Mouse (Mus musculus) adrenal gland, adult 8-10 months (tissue): ENCODE data around the gene Erc2. TPM values are rescaled to one million over a fixed set of nuclear protein-coding genes. Genes with fewer than 3 reads are reported as not detected.
A peak's percentile ranks its signal among the peaks of the same experiment; 100 is the strongest.

ENCODE experiments used
- DNase-seq: peaks from one replicate; pipeline ENCODE4 v3.0.0; 2022
- total RNA-seq, 4 experiments: library from RNA; stranded (reverse); gene quantifications; 2 replicates each; pipeline ENCODE4 v1.2.4; 2022

The Erc2 gene
- total RNA-seq, 4 experiments from 2014 or later = 6.6 to 15.9 (median 11.0) TPM

- DNase-seq = no peak
Observed at GRCm38 (mm10) chr14:28470212-28470611, 848.0 kb downstream of the Erc2 start.

DNA sequence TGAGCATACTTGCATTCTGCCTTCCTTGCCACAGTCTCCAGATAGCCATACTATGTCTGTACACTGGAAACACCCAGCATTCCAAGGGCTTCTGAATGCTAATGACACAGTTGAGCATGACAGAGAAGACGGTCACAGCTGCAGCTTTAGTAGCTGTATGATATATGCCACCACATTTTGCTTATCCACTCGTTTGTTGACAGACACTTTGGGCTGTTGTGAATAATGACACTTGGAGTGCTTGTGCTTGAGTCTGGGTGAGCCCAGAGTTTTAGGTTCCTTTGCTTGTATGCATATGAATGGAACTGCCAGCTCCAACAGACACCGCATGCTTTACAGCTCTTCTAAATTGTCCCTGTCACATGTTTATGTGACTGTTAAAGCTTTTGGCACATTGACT is 852.8 kb downstream of the Erc2 start:
- DNase-seq = no peak

GRCm38 (mm10) chr14:28475421-28475820 is 853.2 kb downstream of the Erc2 start:
- no peak for DNase-seq

GRCm38 (mm10) chr14:28476746-28477145 is 854.5 kb downstream of the Erc2 start:
- DNase-seq = no peak

- peak; percentile 36 for DNase-seq
Observed at GRCm38 (mm10) chr14:28480866-28481265, 858.6 kb downstream of the Erc2 start.

GRCm38 (mm10) chr14:28493806-28494205 is 871.6 kb downstream of the Erc2 start:
- DNase-seq = no peak

GRCm38 (mm10) chr14:28494273-28494672 is 872.0 kb downstream of the Erc2 start:
- DNase-seq = no peak

GRCm38 (mm10) chr14:28501216-28501878 is 879.1 kb downstream of the Erc2 start:
- DNase-seq = no peak

DNA sequence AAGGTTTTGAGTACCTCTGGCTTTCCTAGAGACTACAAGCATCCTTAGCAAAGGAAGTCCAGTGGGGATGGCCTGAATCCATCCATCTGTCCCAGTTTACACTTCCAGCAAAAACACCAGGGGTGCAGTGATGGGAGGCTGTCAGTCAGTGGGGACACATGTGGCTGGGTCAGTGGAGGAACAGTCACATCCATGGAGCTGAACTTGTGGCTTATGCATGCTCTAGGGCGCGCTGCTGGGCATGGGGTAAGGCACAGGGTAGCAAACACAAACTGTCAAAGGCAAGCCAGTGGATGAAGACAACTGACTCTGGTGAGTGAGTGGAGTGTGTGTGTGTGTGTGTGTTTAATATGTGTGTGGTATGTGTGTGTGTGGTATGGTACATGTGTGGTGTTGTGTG is 881.0 kb downstream of the Erc2 start:
- DNase-seq = no peak

DNA sequence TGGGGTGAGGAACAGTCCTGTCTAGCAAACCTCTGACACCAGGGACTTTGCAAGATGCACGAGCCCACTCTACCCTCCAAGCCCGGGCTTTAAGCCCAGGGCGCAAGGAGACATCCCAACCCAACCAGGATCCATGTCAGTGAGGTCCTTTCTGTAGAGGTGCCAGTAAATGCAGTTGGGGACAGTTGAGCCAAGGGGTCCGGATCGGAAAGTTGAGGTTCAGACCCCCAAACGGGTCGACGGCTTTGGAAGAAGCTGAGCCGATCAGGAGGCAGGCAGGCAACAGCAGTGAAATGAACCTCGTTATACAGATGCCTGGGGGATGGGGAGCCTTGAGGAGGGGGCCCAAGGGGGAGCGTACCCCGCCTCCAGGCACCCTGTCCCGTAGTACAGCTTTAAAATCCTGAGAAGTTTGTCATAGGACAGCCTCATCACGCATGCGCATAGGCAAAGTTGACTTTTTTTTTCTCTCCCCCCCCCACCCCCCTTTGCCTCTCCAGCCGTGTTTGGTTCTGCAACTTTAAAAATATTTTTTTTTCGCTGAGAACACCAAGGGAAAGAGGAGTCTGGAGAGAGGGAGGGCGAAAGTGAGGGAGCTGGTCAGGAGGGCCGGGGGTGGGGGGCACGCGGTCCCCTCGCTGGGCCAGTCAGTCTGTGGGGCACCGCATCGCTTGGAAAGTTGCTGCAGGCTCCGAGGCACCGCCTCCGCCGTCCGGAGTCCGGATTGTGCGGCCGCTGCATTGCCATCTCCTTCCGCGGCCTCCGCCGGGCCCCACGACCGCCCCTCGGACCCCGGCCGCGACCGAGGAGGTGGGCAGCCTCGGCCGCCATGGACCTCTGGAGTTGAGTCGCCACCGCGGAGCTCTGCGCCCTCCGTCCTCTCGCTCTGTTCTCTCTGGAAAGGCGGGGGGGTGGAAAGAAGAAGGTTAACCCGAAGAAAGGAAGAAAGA is 882.1 kb downstream of the Erc2 start, which contains the start of gene Wnt5a:
TSS of gene Wnt5a (plus strand) at position 650 of the 950 bp plus-strand sequence.
- DNase-seq = no peak

DNA sequence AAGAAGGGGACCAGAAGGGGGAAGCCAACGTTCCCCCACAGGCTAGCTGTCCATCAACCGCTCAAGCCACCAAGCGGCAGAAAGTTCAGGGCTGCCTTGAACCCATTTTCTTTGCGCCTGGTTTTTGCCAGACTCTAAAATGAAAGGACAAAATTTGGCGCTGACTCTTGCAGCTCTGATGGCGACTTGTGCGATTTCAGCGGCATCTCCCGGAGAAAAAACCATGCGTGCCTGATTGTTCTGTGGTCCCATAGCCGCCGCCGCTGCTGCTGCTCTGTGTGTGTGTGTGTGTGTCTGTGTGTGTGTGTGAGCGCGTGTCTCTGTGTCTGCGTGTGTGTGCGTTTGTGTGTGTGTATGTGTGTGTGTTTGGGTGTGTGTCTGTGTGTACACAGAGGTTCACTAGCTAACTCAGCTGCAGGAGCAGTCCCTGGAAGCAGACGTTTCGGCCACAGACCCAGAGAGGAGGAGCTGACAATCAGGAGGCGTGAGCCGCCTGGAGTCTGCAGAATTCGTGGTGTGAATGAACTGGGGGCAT is 882.9 kb downstream of the Erc2 start:
- no peak for DNase-seq

- DNase-seq = no peak
Observed at GRCm38 (mm10) chr14:28505586-28506375, 883.6 kb downstream of the Erc2 start.

DNA sequence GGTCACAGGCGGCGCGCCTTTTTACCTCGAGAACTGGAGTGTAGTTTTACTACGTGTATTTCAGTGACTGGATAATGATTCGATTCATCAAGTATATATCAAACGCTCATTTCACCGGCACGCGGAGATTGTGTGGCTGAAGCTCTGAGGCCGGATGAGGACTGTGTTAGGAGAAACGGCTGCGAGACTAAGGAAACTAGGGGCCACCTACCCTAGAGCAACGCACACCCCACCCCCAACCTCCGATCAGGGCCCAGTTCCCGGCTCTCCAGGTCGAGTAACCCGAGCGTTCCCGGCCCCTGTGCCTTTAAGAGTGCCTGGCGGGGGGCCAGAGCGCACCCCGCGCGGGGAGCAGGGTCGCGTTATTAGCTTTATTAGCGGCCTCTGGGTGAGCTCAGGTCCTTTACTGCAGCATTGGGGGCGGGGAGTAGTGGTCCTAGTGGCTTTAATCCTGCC is 884.2 kb downstream of the Erc2 start:
- DNase-seq = peak; percentile 49

DNA sequence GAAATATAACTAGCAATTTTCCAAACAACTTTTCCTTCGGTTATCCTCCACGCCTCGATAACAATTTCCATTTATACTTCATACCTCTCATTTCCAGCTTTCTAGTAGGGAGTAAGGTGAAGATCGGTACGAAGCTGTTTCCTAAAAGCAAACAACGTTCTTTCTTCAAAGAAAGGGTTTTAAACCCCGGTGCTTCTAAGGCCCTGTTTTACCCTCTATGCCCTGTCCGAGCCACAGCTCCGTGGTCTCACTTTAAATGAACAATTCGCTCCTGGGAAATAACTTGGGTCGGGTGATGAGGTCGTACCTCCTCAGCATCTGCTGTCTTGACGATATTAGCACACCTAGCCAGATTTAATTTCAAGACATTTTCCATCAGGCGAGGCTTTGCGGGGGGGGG is 884.8 kb downstream of the Erc2 start:
- DNase-seq = no peak

- DNase-seq = peak; percentile 58
Observed at GRCm38 (mm10) chr14:28507471-28507870, 885.2 kb downstream of the Erc2 start.

DNA sequence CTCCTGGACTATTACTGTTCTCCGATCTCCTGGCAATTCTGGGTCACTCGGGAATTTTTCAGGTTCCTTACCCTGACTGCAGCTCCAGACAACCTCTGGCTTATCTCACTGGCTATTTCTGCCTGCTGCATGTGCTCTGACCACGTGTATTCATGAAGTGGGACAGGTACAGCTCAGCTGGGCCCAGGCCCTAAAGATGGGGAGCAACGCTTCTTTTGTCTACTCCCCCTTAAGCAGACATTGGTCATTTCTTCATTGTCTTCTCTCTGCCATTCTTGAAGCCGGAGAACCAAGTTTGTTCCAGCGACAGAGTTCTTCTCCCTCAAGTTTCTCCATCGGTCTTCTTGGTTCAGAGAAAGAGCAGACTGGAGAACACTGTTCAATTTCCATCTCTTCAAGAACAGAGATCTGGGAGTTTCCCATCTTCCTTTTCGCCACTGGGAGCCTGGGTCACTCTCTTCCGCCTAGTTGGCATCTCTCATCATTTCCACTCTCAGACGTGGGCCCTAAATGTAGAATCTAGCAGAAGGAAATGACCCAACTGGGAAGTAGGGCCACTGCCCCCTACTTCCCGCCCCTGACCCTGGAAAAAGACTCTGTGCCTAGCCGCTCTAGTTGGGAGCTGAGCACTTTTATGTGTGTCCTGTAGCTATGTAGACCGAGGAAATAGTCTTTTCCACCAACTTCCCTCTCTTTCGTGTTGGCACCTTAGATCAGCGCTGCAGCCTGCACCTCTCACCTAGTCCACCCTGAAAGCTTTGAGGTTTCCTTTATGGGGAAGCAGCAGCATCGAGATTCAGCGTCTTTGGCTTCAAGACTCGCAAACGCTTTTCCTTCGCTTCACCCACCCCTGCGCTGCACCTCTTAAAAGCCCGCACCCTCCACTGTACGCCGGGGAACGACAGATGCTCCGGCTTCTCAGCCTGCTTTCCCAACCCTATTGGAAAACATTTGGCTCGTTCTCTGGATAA is 886.3 kb downstream of the Erc2 start:
- no peak for DNase-seq

GRCm38 (mm10) chr14:28509441-28510340 is 887.5 kb downstream of the Erc2 start:
- no peak for DNase-seq

DNA sequence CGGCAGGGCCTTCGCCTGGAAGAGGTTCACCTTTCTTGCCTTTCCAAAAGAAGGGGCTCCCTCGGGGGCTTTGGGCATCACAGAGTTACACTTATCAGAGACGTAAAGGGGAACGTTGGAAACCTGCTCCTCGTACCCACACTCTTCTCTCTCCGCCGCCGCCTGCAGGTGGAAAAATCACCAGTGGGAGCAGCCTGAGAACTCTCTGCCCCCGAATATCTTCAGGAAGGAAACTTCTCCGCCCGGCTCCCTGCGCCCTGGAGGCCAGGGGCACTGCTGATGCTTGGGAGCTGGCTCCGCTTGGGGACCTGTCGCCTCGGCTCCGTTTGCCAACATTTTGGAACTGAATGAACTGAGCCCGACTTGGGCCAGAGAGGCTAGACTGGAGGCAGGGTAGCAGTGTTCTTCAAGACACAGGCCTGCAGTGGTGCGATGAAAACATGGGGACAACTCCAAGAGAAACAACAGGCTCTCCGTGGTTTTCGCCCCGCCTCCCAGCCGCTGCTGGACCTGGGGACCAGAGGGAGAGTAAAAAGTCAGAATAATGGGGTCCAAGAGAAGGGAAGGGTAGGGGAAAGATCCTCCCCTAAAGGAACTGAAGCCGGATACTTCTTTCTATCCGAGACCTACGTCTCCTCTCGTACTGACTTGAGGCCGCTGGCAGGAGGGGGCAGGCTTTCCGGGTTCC is 888.3 kb downstream of the Erc2 start:
- DNase-seq = no peak

GRCm38 (mm10) chr14:28511029-28511651 is 888.9 kb downstream of the Erc2 start:
- no peak for DNase-seq
